Comparison of ENCODE assay signal across 13 mouse cellular contexts in the genomic region with DNA sequence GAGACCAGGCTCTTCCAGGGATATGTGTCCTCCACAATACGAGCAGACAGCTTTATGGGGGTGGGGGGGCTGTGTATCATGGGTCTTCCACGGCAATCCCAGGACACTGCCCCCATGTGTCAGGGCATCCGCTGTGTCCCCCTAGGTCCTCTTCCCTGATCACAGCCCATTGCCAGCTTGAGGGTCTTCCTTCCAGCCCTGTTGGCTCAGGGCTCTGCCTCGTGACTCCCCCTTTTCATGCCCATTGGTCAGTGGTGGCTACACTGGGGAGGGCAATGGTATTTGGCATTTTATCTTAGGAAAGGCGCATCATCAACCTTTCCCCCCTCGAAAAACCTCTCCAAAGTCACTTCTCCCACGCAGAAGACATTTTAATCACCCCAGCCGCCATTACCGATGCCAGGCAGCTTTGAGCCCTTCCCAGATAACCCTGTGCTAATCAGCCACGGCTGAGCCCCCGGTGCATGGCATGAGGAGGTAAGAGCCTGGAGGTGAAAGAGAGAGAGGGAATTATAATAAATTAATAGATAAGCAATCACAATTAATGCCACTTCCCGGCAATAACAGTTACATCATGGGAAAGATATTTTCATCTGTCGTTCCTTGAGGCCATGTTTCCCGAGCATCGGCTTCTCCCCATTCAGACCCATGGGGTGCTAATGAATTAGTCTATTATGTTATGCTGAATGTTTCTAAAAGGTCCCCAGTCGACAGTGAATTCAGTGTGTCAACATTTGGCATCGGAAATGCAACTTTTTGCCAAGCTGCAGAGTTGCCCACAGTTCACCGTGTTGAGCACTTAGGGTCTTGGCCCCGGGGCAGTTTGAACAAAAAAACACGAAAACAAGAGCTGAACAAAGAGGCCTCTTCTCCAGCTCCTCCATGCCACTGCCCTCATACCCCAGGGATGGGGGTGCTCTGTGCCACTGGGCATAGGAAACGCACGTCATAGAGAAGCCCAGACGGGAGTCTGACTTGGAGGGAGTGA.
DNase-seq lines count a peak whose midpoint lies in the region; ATAC-seq lines count a peak whose summit lies in the region.
"Had no signal": no experiment of that assay in that cellular context is flagged by ENCODE, and none has a peak within 500 bp of the region (broad histone marks: within the 10 kb centered on the region; RNA-seq: fewer than 3 reads in every experiment).

No protein-coding gene starts in this region.

- no peaks in the 10 kb centered on the region for H3K9me3 ChIP-seq in heart, embryonic 12.5 days (replicated peaks)
- H3K9me3 ChIP-seq: heart, embryonic 15.5 days had no signal

- peak; percentile 81 for ATAC-seq in frontal cortex, adult (ENCODE audit: low TSS enrichment)
- no peak for ATAC-seq in heart, embryonic 12.5 days (ENCODE audit: insufficient number of reproducible peaks, low FRiP score)

- no peak overlapping the region for H3K9ac ChIP-seq in heart, embryonic 12.5 days
- H3K9ac ChIP-seq: heart, embryonic 15.5 days; liver, embryonic 14.5 days had no signal

- no peak overlapping the region for H3K4me3 ChIP-seq in heart, embryonic 12.5 days
- H3K4me3 ChIP-seq: erythroblast, embryonic 14.5 days; heart, embryonic 15.5 days had no signal

- intact Hi-C loops in left cerebral cortex, postnatal 4 days (cut with DNase I): no loop called here

- no peak overlapping the region for H3K27ac ChIP-seq in heart, embryonic 12.5 days (ENCODE audit: poor library complexity, severe bottlenecking)
- H3K27ac ChIP-seq: heart, embryonic 15.5 days; liver, embryonic 14.5 days had no signal

- 74% methylated on average over 23 of the region's 23 CpGs for whole genome bisulfite sequencing in heart, embryonic 12.5 days

- H3K4me2 ChIP-seq in heart, embryonic 12.5 days: no peak overlapping the region
- H3K4me2 ChIP-seq: heart, embryonic 15.5 days had no signal

- no peaks in the 10 kb centered on the region for H3K27me3 ChIP-seq in heart, embryonic 12.5 days (replicated peaks)
- H3K27me3 ChIP-seq: heart, embryonic 15.5 days had no signal

- no peaks in the 10 kb centered on the region for H3K36me3 ChIP-seq in heart, embryonic 12.5 days
- H3K36me3 ChIP-seq: heart, embryonic 15.5 days had no signal

- H3K4me1 ChIP-seq in heart, embryonic 12.5 days (replicated peaks): peaks cover 29% of the 10 kb centered on the region

- no peak for DNase-seq in frontal cortex, postnatal 14 days (ENCODE audit: low spot score in 2 of 2)
- DNase-seq in cerebellum, postnatal 14 days: peak; percentile 42 to 50
- DNase-seq in layer of hippocampus, adult 18-20 months (ENCODE audit: low spot score in 2 of 2): peak; percentile 40 to 79
- DNase-seq in left cerebral cortex, postnatal 4 days: peak; percentile 67
- DNase-seq in ovary, postnatal 36 days (ENCODE audit: low spot score): no peak
- no peak for DNase-seq in thymus, postnatal 36 days
- DNase-seq: spleen, adult 18-20 months; thymus, postnatal 25 days had no signal

Comparison
In these comparisons a context has a peak if more than half of its experiments do, and no peak if none do; other contexts are left out.
1. DNase-seq: peak in cerebellum, postnatal 14 days (2 of 2), layer of hippocampus, adult 18-20 months (2 of 2) and left cerebral cortex, postnatal 4 days (single experiment); none in frontal cortex, postnatal 14 days (0 of 2), ovary, postnatal 36 days (single experiment) and thymus, postnatal 36 days (0 of 2).